Mouse (Mus musculus) B cell, adult 2 months (primary cell): ENCODE measurements around the gene Stk11ip.

Source experiments
- DNase-seq, 2 experiments: peaks; one replicate each; pipeline ENCODE4 v3.0.0; 2022

Stk11ip gene

DNA sequence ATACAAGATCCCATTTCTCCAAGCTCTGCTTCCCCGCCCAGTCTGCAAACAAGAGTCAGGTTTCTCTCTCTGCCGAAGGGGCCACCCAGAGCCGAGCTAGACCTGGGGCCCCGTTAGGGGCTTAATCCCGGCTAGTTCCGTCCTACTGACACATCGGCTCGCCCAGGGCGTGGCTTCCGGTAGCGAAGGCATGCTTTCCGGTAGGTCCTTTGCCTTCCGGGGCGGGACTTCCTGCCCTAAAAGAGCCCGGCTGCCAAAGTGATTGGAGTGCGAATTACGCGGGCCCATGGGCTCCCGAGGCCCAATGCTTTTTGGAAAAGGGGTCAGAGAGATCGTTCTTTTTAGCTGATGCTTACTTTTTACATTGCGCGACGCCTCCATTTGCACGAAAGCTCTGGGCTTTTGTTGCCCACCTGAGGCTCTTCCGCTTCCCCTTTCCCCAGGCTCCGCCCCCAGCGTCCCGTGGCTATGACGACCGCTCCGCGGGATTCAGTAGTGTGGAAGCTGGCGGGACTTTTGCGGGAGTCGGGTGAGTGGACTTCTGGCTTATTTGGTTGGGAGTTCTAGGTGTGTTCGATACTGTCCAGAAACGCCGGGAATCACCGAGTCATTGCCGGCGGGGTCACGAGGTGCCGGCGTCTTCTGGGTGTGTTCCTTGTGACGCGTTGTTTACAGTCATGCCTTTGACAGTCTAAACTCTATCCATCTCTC lies at the start of gene Stk11ip:
Gene Stk11ip, plus strand, starts transcription at position 209 of the 711 bp plus-strand sequence.
- peak; percentile 96 for DNase-seq

DNA sequence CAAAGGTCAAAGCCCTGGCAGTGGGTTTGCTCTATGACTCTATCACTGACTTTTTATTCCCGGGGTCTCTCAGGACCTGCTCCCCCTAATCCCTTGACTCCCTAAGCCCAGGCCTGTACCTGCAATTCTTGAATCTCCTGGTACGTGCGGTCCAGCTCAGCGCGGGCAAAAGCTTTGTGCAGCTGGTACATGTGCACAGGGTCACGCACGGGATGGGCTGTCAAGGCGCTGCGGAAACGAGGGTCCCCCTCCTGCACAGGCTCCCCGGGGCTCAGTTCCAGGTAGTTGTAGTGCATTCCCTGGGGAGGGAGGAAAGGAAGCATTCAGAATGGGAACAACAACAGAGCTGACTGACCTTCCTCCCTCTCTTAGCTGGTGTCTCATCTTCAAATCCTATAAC lies 44.9 kb upstream of the Stk11ip start:
- no peak for DNase-seq

DNA sequence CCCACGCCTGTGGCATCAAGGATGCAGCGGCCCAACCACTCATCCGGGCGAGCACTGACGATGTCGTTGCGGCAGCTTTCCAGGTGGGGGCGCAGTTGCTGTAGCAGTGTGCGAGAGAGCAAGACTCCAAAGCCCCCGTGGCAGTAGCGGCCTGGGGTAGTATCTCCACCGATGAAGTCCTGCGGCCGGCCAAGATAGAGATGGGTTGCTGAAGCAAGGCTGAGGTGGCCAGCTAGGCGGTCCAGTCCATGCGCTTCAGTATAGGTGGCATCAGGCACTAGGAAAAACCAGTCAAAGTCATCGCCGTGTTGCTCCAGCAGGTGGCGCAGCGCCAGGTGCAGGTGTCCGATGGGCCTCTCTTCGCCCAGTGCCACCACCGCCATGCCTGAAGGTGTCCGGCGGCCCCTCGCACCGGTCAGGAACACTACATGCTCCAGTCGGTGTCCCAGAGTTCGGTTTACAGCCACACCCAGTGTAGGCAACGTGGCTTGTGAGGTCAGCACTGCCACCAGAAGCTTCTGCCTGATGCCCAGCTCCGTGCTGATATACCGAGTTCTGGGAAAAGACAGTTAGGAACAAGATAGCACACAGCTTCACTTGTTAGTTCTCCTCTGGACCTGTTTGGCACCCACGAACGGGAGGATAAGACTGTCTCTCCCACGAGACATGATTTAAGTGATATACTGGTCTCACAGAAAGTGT lies 43.9 kb upstream of the Stk11ip start:
- peak; percentile 88 to 91 for DNase-seq

DNA sequence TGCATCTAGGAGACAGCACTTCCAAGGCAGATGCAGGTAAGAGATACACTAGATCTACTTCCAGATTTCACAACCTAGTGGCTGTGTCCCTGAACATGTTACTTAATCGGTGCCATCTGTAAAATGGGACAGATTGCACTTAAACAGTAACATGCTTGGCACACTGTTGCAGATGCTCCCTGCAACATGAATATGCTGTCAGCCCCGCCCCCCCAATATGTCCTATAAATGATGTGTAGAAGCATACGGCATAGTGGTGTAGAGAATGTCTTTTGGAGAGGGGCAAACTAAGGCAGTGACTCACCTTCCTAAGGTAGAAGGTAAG lies 43.4 kb upstream of the Stk11ip start:
- DNase-seq: peak in 1 of 2 experiments; percentile 29

DNA sequence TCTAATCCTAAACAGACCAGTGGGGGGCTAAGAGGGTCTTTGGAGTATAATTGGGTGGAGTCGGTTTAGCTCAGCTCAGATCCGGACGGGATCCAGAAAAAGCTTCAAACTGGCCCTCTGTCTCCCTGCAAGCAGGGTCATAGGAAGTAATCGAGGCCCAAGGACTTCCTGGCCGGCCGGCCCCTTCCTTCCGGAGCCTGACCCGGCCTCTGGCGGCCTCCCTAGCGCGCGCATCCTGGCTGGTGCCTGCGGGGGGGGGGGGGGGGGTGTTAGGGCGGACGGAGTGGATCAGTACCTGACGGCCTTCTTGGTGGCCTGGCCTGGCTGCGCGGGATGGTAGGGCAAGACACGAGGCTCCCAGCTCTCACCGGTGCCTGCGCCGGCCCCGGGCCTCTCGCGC lies 42.8 kb upstream of the Stk11ip start:
- no peak for DNase-seq

DNA sequence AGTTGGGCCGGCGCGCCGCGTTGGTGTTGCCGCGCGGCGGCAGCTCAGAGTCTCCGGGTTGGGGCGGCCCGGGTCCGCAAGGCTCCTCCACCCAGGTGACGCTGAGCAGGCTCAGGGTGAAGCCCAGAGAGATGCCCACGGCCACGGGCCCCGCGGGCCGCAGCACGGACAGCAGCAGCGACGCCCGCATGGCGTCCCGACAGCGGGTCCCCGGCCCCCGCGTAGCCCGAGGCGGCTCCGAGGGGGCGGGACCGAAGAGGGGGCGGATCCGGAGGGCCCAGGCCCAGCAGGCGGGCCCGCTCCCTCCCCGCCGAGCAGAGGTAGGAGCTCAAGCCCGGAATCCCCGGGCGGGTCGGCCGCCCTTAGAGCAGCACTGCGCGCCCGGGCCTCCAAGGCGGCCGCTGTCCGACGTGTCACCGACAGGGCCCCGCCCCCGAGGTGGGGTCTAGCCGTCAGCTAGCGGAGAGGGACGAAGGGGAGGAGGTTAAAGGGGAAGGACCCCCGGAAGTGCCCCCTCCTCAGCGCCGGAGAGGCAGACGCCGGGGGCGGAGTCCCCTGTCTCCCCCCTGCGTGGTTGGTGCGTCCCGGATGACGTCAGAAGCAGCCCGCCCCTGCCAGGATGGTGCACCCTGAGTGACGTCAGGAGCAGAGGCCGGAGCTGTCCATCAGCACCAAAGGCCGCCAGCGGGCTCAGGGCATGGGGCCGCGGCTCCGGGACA lies 42.3 kb upstream of the Stk11ip start, which contains the start of the genes Chpf and Tmem198:
Gene Chpf, minus strand, starts transcription at position 392 of the 719 bp plus-strand sequence.
Gene Tmem198, plus strand, starts transcription at position 617 of the 719 bp plus-strand sequence.
- DNase-seq: peak; percentile 97 to 98

DNA sequence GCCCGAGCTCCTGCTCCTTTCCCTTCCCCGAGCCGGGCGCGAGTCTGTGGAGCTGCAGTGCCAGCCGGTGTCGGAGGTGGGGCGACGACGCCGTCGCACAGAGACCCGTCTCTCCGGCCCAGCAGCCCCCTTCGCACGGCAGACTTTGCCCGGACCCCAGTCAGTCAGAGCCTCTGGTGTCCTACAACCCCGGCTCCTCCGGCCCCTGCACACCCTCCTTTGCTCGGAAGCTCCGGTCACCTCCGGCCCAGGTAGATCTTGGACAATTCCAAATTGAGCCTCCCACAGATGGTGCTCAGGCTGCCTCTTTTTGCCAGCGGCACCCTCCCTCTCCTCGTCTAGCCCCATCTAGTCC lies 41.7 kb upstream of the Stk11ip start:
- no peak for DNase-seq

DNA sequence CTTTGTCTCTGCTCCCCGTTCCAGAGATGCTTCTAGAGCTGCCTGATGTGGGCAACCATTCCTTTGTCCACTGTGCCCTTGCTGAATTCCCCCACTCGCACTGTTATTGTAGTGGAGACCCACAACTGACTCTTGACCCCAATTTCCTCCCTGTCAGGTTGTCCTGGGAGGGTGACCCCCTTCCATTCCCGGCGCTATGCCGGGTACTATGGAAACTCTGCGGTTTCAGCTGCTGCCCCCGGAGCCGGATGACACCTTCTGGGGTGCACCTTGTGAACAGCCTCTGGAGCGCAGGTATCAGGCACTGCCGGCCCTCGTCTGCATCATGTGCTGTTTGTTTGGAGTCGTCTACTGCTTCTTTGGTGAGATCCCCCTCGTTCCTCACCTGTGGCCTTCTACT lies 41.3 kb upstream of the Stk11ip start:
- no peak for DNase-seq

DNA sequence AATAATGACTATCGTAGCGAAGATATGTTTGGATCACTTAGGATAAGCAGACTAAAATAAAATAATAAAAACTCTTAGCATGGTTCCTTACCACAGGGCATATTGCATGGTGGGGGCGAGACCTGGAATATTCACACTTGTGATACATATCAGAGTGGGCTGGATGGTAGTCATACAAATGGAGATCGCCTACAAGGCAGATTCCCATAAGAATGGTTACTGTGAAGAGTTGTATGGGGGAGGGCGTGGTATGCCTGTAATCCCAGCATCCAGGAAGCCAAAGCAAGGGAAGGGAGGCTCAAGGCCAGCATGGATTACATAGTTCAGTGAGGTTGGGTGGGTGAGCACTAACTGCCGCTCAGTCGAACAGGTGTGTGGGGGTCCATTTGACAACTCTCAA lies 40.6 kb upstream of the Stk11ip start:
- DNase-seq: no peak

DNA sequence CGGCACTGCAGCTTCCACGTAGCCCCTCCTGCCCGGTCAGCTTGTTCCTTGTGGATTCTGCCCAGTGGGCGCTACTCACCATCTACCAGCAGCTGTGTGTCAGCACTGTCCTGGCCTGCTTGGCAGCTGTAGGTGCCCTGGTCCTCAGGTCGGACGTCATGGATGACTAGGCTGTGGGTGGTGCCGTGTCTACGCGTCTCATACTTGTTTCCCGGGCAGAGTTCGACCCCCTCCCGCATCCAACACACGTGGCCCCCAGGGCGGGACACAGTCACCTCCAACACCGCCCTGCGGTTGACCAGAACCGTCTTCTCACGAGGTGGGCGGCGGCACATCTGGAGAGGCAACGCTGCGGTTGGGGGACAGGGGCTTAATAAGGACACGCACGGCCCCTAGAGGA lies 34.8 kb upstream of the Stk11ip start:
- DNase-seq: no peak

DNA sequence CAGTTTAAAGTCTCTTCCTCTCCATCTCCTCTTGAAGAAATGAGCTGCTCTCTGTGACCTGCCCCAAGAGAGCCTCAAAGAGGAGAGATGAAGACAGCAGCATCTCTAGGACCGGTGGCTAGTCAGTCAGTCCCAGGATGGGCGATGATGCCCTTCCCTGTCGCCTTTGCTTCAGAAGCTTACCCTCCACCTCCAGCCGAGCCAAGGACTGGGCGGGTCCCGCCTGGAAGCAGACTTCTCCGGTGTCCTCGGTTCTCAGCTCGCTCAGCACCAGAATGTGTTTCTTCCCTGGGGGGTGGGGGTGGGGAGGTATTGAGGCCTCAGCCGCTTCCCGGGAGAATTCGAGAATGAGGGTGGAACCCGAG lies 34.3 kb upstream of the Stk11ip start:
- DNase-seq: no peak

DNA sequence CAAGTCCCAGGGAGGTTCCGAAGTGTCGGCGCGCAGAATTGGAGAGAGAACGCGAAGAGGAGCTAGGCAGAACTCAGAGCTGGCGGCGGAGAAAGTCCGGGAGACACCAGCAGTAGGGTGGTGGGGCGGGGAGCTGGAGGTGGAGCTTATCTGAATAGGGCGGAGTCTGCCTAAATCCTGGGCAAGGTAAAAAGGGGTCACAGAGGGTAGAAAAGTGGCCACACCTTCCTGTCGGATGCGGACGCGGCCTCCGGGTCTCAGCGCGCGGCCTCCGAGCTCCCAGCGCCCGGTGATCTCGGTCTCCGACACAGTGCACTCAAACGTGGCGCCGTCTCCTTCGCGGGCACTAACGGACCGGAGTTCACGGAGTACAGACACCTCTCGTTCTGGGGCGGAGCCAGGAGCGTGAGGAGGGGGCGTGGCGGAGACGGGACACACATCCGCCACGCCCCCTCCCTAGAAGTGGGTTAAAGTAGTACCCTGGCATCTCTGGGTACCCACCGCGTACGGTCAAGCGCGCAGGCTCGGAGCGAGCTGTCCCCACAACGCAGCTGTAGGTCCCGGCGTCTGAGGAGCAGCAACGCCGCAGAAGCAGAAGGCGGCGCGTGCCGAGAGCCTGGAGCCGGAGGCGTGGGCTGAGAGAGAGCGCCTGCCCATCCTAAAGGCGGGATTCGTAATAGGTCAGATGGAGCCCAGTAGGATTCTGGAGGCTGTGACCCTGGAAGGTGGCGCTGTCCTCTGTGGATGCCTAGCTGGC lies 33.7 kb upstream of the Stk11ip start:
- DNase-seq: peak; percentile 58 to 62

DNA sequence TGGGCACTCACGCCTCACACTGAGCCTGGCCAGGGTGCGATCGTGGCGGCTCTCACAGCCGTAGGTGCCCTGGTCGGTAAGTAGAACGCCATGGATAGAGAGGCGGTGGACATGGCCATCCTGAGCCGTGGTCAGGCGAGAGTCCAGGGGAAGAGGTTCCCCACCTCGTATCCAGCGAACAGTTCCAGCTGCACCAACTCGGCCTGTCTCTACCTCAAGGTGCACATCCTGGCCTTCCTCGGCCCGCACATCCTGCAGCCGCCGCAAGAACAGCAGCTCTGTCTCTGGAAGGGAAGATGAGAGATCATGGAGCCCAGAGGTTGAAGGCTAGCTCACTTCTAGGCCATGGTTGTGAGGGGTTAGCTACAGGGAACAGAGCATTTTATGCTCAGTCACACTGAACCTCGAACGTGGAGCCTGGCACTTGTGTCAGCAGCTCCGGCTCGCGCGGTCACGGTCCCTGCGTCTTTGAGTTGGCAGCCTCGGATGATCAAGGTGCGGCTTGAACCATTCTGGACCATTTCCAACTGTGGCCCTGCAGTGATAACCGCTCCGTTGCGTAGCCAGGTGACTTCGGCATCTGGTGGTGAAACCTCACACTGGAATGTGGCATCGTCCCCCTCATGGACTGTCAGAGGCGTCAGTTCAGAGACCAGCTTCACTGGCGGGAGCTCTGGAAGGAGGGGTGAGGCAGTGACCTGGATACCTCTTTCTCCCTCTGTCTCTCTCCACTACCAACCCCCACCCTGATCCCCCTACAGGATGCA lies 30.4 kb upstream of the Stk11ip start:
- no peak for DNase-seq

DNA sequence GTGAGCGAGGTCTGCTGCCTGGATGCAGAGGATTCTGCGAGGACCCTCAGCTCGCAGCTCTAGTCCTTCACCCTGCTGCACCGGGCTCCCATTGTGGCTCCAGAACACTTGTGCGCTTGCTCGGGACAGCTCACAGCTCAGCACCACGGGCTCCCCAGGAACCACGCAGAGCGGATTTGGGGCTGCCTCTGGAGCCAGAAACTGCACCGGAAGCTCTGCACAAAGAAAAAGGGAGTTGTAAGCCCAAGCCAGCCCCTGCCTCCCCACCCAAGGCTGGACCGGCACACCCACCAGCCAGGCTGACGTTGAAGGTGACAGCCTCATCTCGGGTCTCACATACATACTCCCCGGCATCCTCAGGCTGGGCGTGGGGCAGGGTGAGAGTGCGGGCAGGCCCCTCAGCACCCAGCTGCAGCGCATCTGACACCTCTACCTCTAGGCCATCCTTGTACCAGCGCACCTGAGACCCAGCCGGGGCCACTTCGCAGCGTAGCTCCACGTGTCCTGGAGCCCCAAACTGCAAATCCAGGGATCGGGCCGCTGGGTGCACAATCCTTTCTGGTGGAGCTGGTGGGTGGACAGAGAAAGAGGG lies 28.7 kb upstream of the Stk11ip start:
- no peak for DNase-seq

DNA sequence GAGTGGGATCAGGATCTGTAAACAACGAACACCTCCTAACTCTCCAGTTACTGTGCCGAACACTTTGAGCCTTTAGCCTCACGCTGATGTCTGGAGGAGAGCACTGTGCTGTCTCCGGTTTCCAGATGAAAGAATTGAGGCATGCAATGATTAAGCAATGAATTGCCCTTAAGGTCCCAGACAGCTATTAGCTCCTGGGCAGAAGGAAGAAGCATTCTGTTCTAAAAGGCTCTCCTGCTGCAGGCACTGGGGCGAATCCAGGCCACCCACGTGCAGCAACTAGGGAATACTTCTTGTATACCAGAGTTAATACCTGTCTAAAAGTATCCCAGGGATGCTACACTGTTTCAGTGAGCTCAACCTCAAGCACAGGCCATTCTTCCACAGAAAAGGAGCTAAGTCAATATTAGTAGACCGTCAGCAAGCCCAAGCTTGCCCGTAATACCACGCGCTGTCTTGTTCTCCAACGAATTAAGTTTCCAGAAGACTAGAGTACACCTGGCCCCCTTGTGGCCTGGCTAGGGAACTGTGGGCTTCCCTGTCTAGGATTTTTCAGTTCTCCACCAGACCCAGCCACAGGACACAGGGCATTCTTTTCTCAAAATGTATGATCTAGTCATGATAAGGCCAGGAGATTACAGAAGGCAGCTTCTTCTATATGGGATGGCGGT lies 26.3 kb upstream of the Stk11ip start:
- DNase-seq: peak; percentile 48 to 56

DNA sequence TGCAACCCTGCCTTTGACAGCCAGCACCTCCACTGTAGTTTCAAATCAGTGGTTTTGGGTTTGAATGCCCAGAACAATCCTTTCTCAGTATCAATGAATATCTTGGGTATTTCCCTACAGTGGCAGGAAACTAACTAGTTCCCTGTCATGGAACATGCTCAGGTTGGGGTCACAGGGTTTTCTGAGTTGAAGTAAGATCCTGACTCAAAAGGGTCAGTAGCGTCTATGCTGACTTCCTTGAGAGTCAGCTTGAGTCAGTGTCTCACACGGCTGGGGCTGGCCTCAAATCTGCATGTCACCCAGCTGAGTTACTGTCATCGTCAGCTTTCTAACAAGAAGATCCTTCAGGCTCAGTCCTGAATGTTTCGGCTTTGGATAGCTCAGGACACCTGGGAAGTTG lies 22.4 kb upstream of the Stk11ip start:
- DNase-seq: no peak

DNA sequence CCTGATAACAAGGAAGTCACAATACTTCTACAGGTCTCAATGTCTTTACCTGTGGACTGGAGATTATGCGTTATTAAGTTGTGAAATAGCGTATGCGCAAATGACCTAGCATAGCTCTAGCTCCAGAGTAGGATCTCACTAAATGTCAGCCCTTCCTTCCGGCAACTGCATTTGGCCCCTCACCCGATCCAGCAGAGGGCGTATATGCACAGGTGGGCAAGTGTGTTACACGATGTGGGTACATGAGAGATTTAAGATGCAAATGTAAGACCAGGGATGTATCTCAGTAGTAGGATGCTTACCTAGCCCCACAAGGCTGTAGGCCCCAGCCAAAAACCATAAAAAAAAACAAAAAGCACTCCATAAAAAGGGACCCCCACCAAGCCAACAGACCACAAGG lies 21.9 kb upstream of the Stk11ip start:
- DNase-seq: peak in 1 of 2 experiments; percentile 34

DNA sequence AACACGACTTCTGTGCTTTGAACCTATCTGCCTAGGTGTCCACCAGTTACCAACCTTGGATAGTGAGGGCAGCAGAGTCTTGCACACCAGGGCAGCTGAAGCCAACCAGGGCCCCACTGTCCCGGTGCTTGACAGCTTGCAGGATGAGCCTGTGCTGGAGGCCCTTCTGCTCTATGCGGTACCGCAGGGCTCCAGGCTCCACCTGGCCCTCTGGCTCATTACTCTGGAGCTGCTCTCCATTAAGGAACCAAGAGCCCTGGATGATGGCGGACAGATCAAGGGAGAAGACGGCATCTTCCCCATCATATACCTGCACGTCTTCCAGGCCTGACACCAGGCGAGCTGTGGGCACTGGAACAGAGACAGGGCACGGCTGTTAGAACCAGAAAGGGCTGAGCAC lies 19.4 kb upstream of the Stk11ip start:
- DNase-seq: no peak

DNA sequence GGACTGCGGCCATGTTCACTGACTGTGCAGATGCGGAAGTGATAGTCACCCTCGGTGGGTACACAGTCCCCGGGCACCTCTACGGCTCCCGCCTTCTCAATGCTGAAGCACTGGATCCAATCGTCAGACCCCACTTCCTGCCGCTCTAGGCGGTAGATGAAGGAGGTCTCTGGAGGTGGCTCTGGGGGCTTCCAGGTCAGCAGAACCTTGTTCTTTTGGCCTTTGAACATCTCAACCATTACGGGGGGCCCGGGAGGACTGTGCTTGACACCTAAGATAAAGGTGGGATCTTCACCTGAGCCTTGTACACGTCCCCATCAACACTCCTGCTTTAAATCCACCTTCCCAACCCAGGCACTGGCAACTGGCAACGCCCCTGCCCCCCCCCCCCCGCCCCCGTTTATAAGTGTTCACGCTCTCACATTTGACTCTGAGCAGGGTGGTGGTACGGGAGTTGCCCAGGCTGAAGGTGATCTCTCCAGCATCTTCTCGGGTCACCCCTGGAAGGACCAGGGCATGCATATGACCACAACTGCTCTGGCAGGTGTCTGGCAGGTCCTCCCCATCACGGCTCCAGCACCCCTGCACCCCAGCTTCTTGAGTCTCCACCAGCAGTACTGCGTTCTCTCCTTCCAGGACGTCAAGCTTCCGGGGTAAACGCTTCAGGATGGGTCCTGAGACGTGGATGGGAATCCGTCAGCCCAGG lies 18.2 kb upstream of the Stk11ip start:
- no peak for DNase-seq

DNA sequence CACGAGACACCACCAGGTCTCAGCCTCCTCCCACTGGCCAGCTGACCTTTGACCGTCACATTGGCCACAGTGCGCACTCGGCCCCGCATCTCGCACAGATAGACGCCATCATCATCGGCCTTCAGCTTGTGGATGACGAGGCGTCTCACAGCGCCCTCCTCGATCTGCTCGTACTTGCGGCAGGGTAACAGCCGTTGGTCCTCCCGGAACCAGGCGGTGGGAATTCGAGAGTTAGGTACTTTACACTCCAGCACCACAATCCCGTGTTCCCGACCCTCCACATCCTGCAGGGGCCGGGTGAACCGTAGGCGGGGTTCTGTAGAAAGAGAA lies 17.7 kb upstream of the Stk11ip start:
- DNase-seq: no peak
